Mouse (Mus musculus) bone marrow, adult 2 months (tissue): ENCODE data around the gene Pafah1b3.

Experiments used
- CTCF ChIP-seq: fragments of 200-500 bp; IDR thresholded peaks from 2 replicates; pipeline ENCODE4 v1.5.1; 2011; ENCODE audit warnings: low read length, control low read depth; ENCODE audit not compliant: control insufficient read depth, insufficient read depth
- POLR2A ChIP-seq: fragments of 200-500 bp; IDR thresholded peaks from 2 replicates; pipeline ENCODE4 v1.6.1; 2011; ENCODE audit warnings: low read depth, mild to moderate bottlenecking, control low read depth, low read length, borderline replicate concordance; ENCODE audit not compliant: control insufficient read depth

DNA sequence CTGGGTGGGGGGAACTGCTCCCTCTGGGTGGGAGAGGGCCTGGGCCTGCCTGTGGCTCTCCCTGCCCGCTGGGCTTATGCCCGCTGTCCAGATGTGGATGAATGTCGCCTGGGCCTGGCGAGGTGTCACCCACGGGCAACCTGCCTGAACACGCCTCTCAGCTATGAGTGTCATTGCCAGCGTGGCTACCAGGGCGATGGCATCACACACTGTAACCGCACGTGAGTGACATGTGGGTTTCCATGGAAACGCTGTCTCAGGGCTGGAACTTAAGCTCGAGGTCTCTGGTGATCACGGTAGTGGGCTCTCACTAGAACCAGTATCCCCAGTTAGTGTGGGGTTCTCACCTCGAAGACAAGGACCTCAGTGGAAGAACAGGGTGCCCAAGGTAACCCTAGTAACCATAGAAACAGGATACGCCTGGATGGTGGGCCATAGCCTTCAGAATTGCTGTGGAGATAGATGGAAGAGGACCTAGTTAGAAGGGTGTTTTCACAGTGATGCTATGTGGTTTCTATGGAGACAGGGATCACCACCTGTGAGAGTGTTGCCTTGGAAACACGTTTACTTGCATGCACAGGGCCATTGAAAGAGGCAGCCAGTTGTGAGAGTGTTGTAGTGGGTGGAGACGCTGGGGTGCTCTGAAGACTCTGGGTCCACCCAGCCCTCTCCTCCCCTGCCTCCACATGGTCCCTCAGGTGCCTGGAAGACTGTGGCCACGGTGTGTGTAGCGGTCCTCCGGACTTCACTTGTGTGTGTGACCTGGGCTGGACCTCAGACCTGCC lies 43.4 kb upstream of the Pafah1b3 start:
- TF ChIP-seq POLR2A (no peak), CTCF (no peak)
